In the genomic region with DNA sequence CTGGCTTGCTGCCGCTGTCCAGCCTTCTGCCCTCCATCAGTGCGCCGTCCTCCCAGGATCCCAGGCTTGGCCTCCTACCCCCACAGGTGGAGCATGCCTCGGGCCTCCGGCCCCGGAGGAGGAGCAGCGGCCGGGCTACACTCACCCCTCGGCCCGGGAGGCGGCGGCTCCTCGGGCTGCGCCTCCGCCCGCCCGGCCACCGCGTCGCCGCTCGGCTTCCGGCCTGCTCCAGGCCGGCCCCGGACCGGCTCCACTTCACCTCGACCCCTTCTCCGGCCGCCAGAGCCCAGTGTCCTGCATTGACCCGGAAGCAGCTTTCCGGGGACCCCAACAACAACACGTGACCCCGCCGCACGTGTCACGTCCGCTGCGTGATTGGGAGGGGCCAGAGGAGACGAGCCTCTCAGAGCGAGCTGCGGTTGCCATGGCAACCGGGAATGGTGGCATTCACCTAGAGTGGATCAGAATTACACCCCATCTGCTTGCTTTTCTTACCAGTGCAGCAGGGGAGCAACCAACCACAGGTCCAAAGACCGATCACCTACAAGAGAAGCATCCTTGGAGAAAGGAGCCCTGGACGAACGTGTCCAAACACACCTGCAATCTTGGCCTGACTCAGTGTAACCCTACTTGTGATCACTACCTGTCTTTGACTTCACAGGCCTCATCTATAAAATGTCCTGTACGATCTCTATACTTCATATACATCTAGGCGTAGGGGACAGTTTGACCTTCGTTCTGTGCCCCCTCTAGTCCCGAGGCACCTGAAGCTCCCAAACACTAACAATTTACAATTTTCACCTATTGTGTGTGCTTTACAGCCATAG, we compare ENCODE assay signal across 8 mouse cellular contexts. TPM values are rescaled to one million over a fixed set of nuclear protein-coding genes. Genes with fewer than 3 reads are reported as not detected.
DNase-seq lines count a peak whose midpoint lies in the region; ATAC-seq and TF ChIP-seq lines count a peak whose summit lies in the region.

No protein-coding gene starts in this region.

- H3K36me3 ChIP-seq in embryonic facial prominence, embryonic 14.5 days (ENCODE audit: control insufficient read depth, insufficient read depth, low read length) = peaks cover 7% of the 10 kb centered on the region; the same call in 1 of the 2 replicates
- peaks cover 9% of the 10 kb centered on the region; the same call in 1 of the 2 replicates for H3K36me3 ChIP-seq in limb, embryonic 12.5 days
- peaks cover 4% of the 10 kb centered on the region; the same call in 1 of the 2 replicates for H3K36me3 ChIP-seq in midbrain, embryonic 14.5 days (ENCODE audit: control insufficient read depth, insufficient read depth, low read length)

- peak; percentile 42; the same call in 1 of the 2 replicates for TF ChIP-seq POLR2A in bone marrow, adult 2 months (IDR thresholded peaks at IDR 0.05; ENCODE audit: borderline replicate concordance, control insufficient read depth, low read depth, low read length)

- H3K4me3 ChIP-seq in bone marrow, adult 2 months (replicated peaks; ENCODE audit: control insufficient read depth, low read depth, low read length) = peak overlapping the region; percentile 77
- peak overlapping the region; percentile 72 for H3K4me3 ChIP-seq in embryonic facial prominence, embryonic 14.5 days (ENCODE audit: low read depth, low read length)
- H3K4me3 ChIP-seq in limb, embryonic 12.5 days (replicated peaks) = peak overlapping the region; percentile 87
- H3K4me3 ChIP-seq in midbrain, embryonic 14.5 days (replicated peaks; ENCODE audit: low read depth, low read length) = peak overlapping the region; percentile 99

- WGBS in bone marrow, adult 2 months = 10% methylated on average over 48 of the region's 49 CpGs
- WGBS in embryonic facial prominence, embryonic 14.5 days = 9% methylated on average over 32 of the region's 49 CpGs
- 6% methylated on average over 49 of the region's 49 CpGs for WGBS in limb, embryonic 12.5 days
- WGBS in midbrain, embryonic 14.5 days = 6% methylated on average over 49 of the region's 49 CpGs

- peak; percentile 75 for DNase-seq in 416B (ENCODE audit: low read depth)
- peak; percentile 98 for DNase-seq in embryonic facial prominence, embryonic 14.5 days (ENCODE audit: low spot score)
- peak; percentile 86 for DNase-seq in heart, adult 8-10 months (ENCODE audit: low spot score)
- peak; percentile 93 to 94 for DNase-seq in kidney, adult 8-10 months
- peak; percentile 99 for DNase-seq in midbrain, embryonic 14.5 days
- DNase-seq in spleen, adult 12 weeks (ENCODE audit: low spot score) = peak; percentile 76

- no peaks in the 10 kb centered on the region for H3K9me3 ChIP-seq in embryonic facial prominence, embryonic 14.5 days (ENCODE audit: control insufficient read depth, low read length)
- no peaks in the 10 kb centered on the region for H3K9me3 ChIP-seq in limb, embryonic 12.5 days
- no peaks in the 10 kb centered on the region for H3K9me3 ChIP-seq in midbrain, embryonic 14.5 days (ENCODE audit: control insufficient read depth, low read length)

- TF ChIP-seq CTCF in bone marrow, adult 2 months (IDR thresholded peaks at IDR 0.05; ENCODE audit: control insufficient read depth, insufficient read depth, low read length) = no peak

- H3K4me2 ChIP-seq in embryonic facial prominence, embryonic 14.5 days (ENCODE audit: low read depth, low read length) = peak overlapping the region; percentile 77
- H3K4me2 ChIP-seq in limb, embryonic 12.5 days = peak overlapping the region; percentile 78
- peak overlapping the region; percentile 92 for H3K4me2 ChIP-seq in midbrain, embryonic 14.5 days (ENCODE audit: low read length)

- ATAC-seq in embryonic facial prominence, embryonic 14.5 days (ENCODE audit: low read depth) = peak; percentile 95
- ATAC-seq in limb, embryonic 12.5 days (ENCODE audit: insufficient number of reproducible peaks, insufficient read depth, low FRiP score, low TSS enrichment, low read depth) = peak; percentile 88
- peak; percentile 94 for ATAC-seq in midbrain, embryonic 14.5 days (ENCODE audit: low FRiP score, low TSS enrichment)

- H3K9ac ChIP-seq in embryonic facial prominence, embryonic 14.5 days (ENCODE audit: low read depth, low read length) = peak overlapping the region; percentile 79
- H3K9ac ChIP-seq in limb, embryonic 12.5 days (replicated peaks) = peak overlapping the region; percentile 89
- peak overlapping the region; percentile 91 for H3K9ac ChIP-seq in midbrain, embryonic 14.5 days (replicated peaks; ENCODE audit: low read length)

- peaks cover 2% of the 10 kb centered on the region; the same call in 1 of the 2 replicates for H3K4me1 ChIP-seq in bone marrow, adult 2 months (ENCODE audit: control insufficient read depth, insufficient read depth, low read length)
- H3K4me1 ChIP-seq in embryonic facial prominence, embryonic 14.5 days (ENCODE audit: control insufficient read depth, insufficient read depth, low read length) = peaks cover 12% of the 10 kb centered on the region
- peaks cover 14% of the 10 kb centered on the region for H3K4me1 ChIP-seq in limb, embryonic 12.5 days (replicated peaks)
- H3K4me1 ChIP-seq in midbrain, embryonic 14.5 days (ENCODE audit: control insufficient read depth, insufficient read depth, low read length) = peaks cover 16% of the 10 kb centered on the region

- no peaks in the 10 kb centered on the region for H3K27me3 ChIP-seq in embryonic facial prominence, embryonic 14.5 days (replicated peaks; ENCODE audit: control insufficient read depth, insufficient read depth, low read length)
- H3K27me3 ChIP-seq in limb, embryonic 12.5 days = peaks cover 2% of the 10 kb centered on the region; the same call in 1 of the 2 replicates
- 0 out of 2 replicates have a peak, but pooled peaks cover 3% of the 10 kb centered on the region for H3K27me3 ChIP-seq in midbrain, embryonic 14.5 days (ENCODE audit: control insufficient read depth, insufficient read depth, low read length)

- peak overlapping the region; percentile 58; the same call in 1 of the 2 replicates for H3K27ac ChIP-seq in bone marrow, adult 2 months (ENCODE audit: control insufficient read depth, insufficient read depth, low read depth, low read length, poor library complexity)
- peak overlapping the region; percentile 63 for H3K27ac ChIP-seq in embryonic facial prominence, embryonic 14.5 days (replicated peaks; ENCODE audit: low read depth, low read length)
- H3K27ac ChIP-seq in limb, embryonic 12.5 days = peak overlapping the region; percentile 64
- peak overlapping the region; percentile 80 for H3K27ac ChIP-seq in midbrain, embryonic 14.5 days (replicated peaks; ENCODE audit: low read depth, low read length)

RNA-seq across cellular contexts. Expression of gene Tbcel, which starts 35.5 kb away (rescaled TPM):
- polyA plus RNA-seq in bone marrow, adult 2 months (2011; ENCODE audit: insufficient read depth, insufficient read length, low replicate concordance, missing spikeins) = 29.1 and 38.4 TPM in 2 replicates
- 5.3 and 6.7 TPM in 2 replicates for polyA plus RNA-seq in embryonic facial prominence, embryonic 14.5 days (2014; fragmentation: Nextera tagmentation; extraction: Ambion mirVana)
- total RNA-seq in heart, adult 8-10 months (2022) = 10 to 100 TPM; 19.8 to 24.7 (median 21.0) TPM
- 5.1 and 5.3 TPM in 2 replicates for polyA plus RNA-seq in limb, embryonic 12.5 days (2016; fragmentation: Nextera tagmentation; extraction: Ambion mirVana)
- polyA plus RNA-seq in midbrain, embryonic 14.5 days (2014; fragmentation: Nextera tagmentation; extraction: Ambion mirVana) = 6.6 and 7.2 TPM in 2 replicates

Comparison
In these comparisons a context has a peak if more than half of its experiments do, and no peak if none do; other contexts are left out.
1. Peak in every context shown above with its lines: DNase-seq, ATAC-seq, H3K4me3 ChIP-seq and H3K27ac ChIP-seq.